Mouse (Mus musculus): ENCODE data around the gene Gm28047.

DNA sequence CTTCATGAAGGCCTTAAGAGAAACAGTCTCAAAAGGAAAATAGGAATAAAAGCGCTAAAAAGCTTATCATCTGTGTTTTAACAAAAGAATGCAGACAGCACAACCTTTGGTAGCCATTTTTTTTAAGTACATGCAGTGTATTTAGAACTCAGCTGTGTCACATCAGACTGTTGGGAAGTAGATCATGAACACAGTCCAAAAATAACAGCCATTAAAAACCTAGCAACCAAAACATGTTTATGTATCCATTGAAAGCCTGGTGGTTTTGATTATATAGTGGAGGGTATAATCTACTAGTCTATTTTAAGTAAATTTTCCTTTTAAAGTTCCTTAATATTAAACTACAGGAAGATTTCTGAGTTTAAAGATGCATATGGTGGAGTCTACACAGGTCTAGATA lies 34.3 kb downstream of the Gm28047 start:
- TF ChIP-seq CTCF (IDR thresholded peaks at IDR 0.05; ENCODE audit: low read depth, low read length) = no peak
- TF ChIP-seq POLR2A (IDR thresholded peaks at IDR 0.05; ENCODE audit: insufficient read depth, low read length) = no peak
